Mouse (Mus musculus): ENCODE data around the gene Olfr933. TPM values are rescaled to one million over a fixed set of nuclear protein-coding genes. Genes with fewer than 3 reads are reported as not detected.

The Olfr933 gene
- not detected in 2 replicates for polyA plus RNA-seq (2012; ENCODE audit: insufficient read depth, insufficient read length, missing spikeins)

DNA sequence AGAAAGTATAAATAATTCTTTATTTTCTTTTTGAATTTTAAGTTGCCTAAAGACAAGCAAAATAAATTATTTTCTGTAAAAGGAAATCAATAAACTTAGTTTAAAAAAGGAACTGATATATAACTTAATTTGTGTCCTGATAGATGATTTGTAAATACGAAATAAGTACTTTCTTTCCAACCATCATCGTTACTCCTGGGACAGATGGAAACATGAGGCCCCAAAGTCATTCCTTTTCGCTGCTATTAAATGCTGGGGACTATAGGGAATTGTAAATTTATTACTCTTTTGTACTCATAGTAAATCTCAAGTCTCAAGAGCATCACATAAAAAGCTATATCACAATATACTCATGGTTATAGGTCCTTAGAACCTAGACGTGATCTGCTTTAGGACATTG, at the start of gene Olfr933:
Gene Olfr933, plus strand, starts transcription at position 301 of the 400 bp plus-strand sequence.
- Histone ChIP-seq H3K4me1 (ENCODE audit: control insufficient read depth, insufficient read depth, insufficient read length, low read length) (no peaks in the 10 kb centered on the region), H3K27ac (replicated peaks; ENCODE audit: low read depth, low read length) (no peak within 1 kb of the TSS), H3K4me3 (ENCODE audit: insufficient read depth, low read depth, low read length) (no peak within 1 kb of the TSS)

DNA sequence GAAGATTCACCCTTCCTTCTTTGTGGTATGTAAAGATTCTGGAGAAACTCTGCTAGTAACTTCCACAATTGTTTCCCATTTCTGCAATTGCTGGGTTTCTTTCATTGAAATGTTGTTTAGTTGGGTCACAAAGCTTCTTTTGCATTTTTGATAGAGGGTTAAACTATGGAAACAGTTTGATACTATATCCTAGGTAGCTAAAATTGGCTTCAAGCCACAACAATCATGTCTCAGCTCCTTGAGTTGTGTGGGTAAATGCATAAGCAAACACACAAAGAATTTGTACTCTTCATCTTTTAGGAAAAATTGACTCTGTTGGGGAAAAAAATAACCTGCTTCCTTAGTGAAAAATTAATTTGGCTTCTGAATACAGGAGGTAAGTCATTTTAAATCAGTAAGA, 42.6 kb upstream of the Olfr933 start, which contains the start of gene Olfr930:
Gene Olfr930, plus strand, starts transcription at position 301 of the 400 bp plus-strand sequence.
- H3K4me1 ChIP-seq (ENCODE audit: control insufficient read depth, insufficient read depth, insufficient read length, low read length), result no peaks in the 10 kb centered on the region
- no peak within 1 kb of the TSS for H3K27ac ChIP-seq (replicated peaks; ENCODE audit: low read depth, low read length)

DNA sequence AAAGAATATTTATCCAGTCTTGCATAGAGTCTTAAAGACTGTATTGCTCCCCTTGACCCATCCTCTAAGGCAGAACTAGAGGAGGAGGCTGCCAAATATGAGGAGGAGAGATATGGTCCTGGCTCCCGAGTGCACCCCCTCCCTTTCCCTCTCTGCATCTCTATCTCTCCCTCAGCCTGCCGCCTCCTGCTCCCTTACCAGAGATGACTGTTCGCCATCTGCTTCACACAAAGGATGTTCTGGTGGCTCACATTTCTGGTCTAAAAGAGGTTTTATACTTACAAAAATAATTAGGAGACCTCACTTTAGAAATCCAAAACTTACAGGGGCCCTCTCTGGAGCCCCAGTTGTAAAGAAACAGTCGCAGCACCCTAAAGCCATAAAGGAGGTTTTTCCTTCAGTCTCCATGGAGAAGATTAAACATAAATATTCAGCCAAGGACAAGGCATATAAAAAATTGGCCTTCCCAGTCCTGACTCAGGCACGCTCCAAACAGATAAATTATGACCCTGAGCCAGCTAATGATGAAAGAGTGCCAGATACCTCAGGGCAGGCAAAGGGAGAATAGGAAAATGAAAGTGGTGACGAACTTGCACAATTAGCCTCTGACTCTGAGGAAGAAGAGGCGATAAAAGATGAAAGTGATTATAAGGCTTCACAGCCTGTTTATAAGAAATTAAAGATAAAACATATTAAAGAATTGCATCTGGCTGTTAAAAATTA, 18.6 kb upstream of the Olfr933 start:
- Histone ChIP-seq H3K4me1 (ENCODE audit: control insufficient read depth, insufficient read depth, insufficient read length, low read length) (no peaks in the 10 kb centered on the region), H3K4me3 (ENCODE audit: insufficient read depth, low read depth, low read length) (0 out of 2 replicates have a peak overlapping the region, but pooled peaks have one; percentile 13), H3K27ac (replicated peaks; ENCODE audit: low read depth, low read length) (no peak overlapping the region)

More for the DNA sequence above, 42.6 kb upstream of the Olfr933 start, which contains the start of gene Olfr930:
- no peak within 1 kb of the TSS for H3K4me3 ChIP-seq (ENCODE audit: insufficient read depth, low read depth, low read length)

DNA sequence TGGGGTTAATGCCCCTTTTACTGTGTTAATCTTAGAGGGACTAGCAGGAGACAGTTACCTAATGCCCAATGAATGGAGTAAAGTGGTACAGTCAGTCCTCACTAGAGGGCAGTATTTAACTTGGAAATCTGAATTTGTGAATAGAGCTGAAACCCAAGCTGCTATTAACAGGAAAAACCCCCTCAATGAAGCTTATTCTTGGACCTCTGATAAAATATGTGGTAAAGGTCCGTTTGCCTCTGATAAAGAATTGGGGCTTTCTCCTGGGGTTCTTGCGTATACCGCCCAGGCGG, 18.0 kb upstream of the Olfr933 start:
- H3K27ac ChIP-seq (replicated peaks; ENCODE audit: low read depth, low read length), result no peak overlapping the region
- no peak overlapping the region for H3K4me3 ChIP-seq (ENCODE audit: insufficient read depth, low read depth, low read length)
- no peaks in the 10 kb centered on the region for H3K4me1 ChIP-seq (ENCODE audit: control insufficient read depth, insufficient read depth, insufficient read length, low read length)

DNA sequence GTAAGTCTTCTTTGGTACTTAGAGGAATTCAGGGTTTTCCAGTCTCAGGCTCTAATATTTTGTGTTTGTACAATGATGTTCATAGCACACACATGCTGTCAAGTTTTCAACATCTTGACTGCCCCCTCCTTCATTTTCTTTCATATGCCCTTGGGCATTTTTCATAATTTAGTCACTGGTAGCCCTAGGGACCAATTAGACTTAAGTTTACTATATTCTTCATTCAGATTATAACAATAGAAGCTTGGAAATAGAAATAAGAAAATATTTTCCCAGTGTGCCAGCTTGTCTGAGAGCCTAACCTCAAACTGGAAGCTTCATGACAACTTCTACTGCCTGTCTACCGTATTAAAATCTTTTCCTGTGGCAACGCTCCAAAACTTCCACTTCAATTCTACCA, 16.1 kb downstream of the Olfr933 start, which contains the start of gene Olfr934:
Gene Olfr934, minus strand, starts transcription at position 101 of the 400 bp plus-strand sequence.
- Histone ChIP-seq H3K27ac (replicated peaks; ENCODE audit: low read depth, low read length) (no peak within 1 kb of the TSS), H3K4me3 (ENCODE audit: insufficient read depth, low read depth, low read length) (no peak within 1 kb of the TSS), H3K4me1 (ENCODE audit: control insufficient read depth, insufficient read depth, insufficient read length, low read length) (no peaks in the 10 kb centered on the region)

DNA sequence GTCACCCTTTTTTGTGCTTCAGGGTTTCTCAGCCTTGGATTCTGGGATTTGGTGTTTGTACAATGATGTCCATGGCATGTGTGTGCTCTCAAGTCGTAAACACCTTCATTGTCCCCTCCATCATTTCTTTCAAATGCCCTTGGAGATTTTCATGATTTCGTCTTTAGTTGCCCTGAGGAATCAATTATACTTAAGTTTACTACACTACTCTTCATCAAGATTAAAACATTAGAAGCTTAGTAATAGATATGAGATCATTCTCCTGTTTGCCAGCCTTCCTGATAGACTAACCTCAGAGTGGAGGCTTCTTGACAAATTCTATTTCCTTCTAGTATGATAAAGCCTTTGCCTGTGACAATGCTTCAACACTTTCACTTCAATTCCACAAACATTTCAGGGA, 27.5 kb downstream of the Olfr933 start, which contains the start of gene Olfr935:
Gene Olfr935, minus strand, starts transcription at position 101 of the 400 bp plus-strand sequence.
- H3K27ac ChIP-seq (replicated peaks; ENCODE audit: low read depth, low read length), result no peak within 1 kb of the TSS
- no peak within 1 kb of the TSS for H3K4me3 ChIP-seq (ENCODE audit: insufficient read depth, low read depth, low read length)
- no peaks in the 10 kb centered on the region for H3K4me1 ChIP-seq (ENCODE audit: control insufficient read depth, insufficient read depth, insufficient read length, low read length)

DNA sequence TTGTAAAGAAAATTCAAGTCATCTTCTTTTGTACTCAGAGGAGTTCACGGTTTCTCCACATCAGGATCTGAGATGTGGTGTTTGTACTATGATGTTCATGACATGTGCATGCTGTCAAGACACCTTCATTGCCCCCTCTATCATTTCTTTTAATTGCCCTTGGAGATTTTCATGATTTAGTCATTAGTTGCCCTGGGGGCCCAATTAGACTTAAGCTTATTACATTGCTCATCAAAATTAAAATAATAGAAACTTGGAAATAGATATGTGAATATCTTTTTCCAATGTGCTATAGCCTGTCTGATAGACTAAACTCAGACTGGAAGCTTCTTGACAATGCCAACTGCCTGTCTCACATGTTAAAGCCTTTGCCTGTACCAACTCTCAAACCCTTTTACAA, 51.2 kb downstream of the Olfr933 start, which contains the start of gene Olfr146:
Gene Olfr146, minus strand, starts transcription at position 101 of the 400 bp plus-strand sequence.
- no peak within 1 kb of the TSS for H3K27ac ChIP-seq (replicated peaks; ENCODE audit: low read depth, low read length)
- no peak within 1 kb of the TSS for H3K4me3 ChIP-seq (ENCODE audit: insufficient read depth, low read depth, low read length)
- H3K4me1 ChIP-seq (ENCODE audit: control insufficient read depth, insufficient read depth, insufficient read length, low read length), result no peaks in the 10 kb centered on the region

Other genes starting within 250 kb of the Olfr933 start
- not detected in 2 replicates for gene Olfr920, start 220.0 kb upstream of the Olfr933 start, polyA plus RNA-seq (2012; ENCODE audit: insufficient read depth, insufficient read length, missing spikeins)
- gene Olfr921, start 199.2 kb upstream of the Olfr933 start, polyA plus RNA-seq (2012; ENCODE audit: insufficient read depth, insufficient read length, missing spikeins), result not detected in 2 replicates
- not detected in 2 replicates for gene Olfr922, start 157.7 kb upstream of the Olfr933 start, polyA plus RNA-seq (2012; ENCODE audit: insufficient read depth, insufficient read length, missing spikeins)
- gene Olfr923, start 145.8 kb upstream of the Olfr933 start, polyA plus RNA-seq (2012; ENCODE audit: insufficient read depth, insufficient read length, missing spikeins), result not detected in 2 replicates
- not detected in 2 replicates for gene Olfr924, start 127.9 kb upstream of the Olfr933 start, polyA plus RNA-seq (2012; ENCODE audit: insufficient read depth, insufficient read length, missing spikeins)
- not detected in 2 replicates for gene Olfr26, start 117.3 kb upstream of the Olfr933 start, polyA plus RNA-seq (2012; ENCODE audit: insufficient read depth, insufficient read length, missing spikeins)
- gene Olfr926, start 95.2 kb upstream of the Olfr933 start, polyA plus RNA-seq (2012; ENCODE audit: insufficient read depth, insufficient read length, missing spikeins), result not detected in 2 replicates
- gene Olfr930, start 42.5 kb upstream of the Olfr933 start, polyA plus RNA-seq (2012; ENCODE audit: insufficient read depth, insufficient read length, missing spikeins), result not detected in 2 replicates
- not detected in 2 replicates for gene Olfr934, start 16.0 kb downstream of the Olfr933 start, polyA plus RNA-seq (2012; ENCODE audit: insufficient read depth, insufficient read length, missing spikeins)
- gene Olfr935, start 27.4 kb downstream of the Olfr933 start, polyA plus RNA-seq (2012; ENCODE audit: insufficient read depth, insufficient read length, missing spikeins), result not detected in 2 replicates
- not detected in 2 replicates for gene Olfr146, start 51.1 kb downstream of the Olfr933 start, polyA plus RNA-seq (2012; ENCODE audit: insufficient read depth, insufficient read length, missing spikeins)
- gene Olfr937, start 92.6 kb downstream of the Olfr933 start, polyA plus RNA-seq (2012; ENCODE audit: insufficient read depth, insufficient read length, missing spikeins), result not detected in 2 replicates
- gene Olfr938, start 106.6 kb downstream of the Olfr933 start, polyA plus RNA-seq (2012; ENCODE audit: insufficient read depth, insufficient read length, missing spikeins), result not detected in 2 replicates
- gene Olfr27, start 155.8 kb downstream of the Olfr933 start, polyA plus RNA-seq (2012; ENCODE audit: insufficient read depth, insufficient read length, missing spikeins), result not detected in 2 replicates
- gene Olfr943, start 194.0 kb downstream of the Olfr933 start, polyA plus RNA-seq (2012; ENCODE audit: insufficient read depth, insufficient read length, missing spikeins), result not detected in 2 replicates
- gene Olfr944, start 229.6 kb downstream of the Olfr933 start, polyA plus RNA-seq (2012; ENCODE audit: insufficient read depth, insufficient read length, missing spikeins), result not detected in 2 replicates

Data from brown adipose tissue, adult 24 weeks (tissue).